Mouse (Mus musculus): ENCODE data around the gene Nisch. TPM values are rescaled to one million over a fixed set of nuclear protein-coding genes. Genes with fewer than 3 reads are reported as not detected.

Nisch gene
- polyA plus RNA-seq, 1 experiment from 2014 or later = 436 TPM

DNA sequence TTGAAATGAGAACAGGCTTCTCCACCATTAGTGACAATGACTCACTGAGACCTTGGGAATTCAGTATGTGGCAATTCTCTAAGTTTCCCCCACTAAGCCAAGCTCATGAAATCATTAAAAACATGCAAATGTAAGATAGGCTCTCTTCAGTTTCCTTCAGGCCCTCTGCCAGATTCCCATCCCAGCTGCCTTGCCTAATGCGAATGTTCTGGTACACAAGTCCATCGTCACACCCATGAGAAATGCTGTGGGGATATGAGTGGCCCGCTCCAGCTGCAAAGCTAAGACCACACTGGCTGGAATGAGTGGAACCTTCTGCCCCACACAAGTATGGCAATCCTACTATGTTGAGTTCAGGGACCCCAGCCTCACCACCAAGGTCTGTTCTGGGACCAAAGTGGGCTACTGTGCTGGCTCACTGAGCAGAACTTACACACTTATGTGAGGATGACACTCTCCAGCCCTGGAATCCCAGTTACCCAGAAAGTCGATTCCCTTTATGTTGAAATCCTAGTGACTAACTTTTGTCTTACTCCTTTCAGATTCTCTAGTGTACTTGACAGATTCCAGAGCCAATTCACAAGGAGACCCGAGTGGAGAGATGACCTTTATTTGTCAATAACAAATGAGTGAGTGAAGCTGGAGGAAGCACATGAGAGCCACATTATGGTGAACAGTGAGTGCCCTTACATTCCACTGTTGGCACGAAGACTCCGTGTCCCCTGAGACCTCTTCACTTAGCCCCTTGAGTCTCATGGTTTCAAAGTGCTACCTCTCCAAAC is 20.5 kb upstream of the Nisch start:
- no peaks in the 10 kb centered on the region for H3K9me3 ChIP-seq
- H3K4me3 ChIP-seq = no peak overlapping the region
- H3K36me3 ChIP-seq = no peaks in the 10 kb centered on the region; the same call in 1 of the 2 replicates
- no peak overlapping the region for H3K9ac ChIP-seq
- no peak for ATAC-seq (ENCODE audit: low FRiP score, low read depth)
- H3K4me1 ChIP-seq = no peaks in the 10 kb centered on the region; the same call in 1 of the 2 replicates
- H3K27ac ChIP-seq = no peak overlapping the region
- H3K4me2 ChIP-seq (replicated peaks) = no peak overlapping the region
- H3K27me3 ChIP-seq (replicated peaks) = no peaks in the 10 kb centered on the region
- 86% methylated on average over 7 of the region's 7 CpGs for WGBS

DNA sequence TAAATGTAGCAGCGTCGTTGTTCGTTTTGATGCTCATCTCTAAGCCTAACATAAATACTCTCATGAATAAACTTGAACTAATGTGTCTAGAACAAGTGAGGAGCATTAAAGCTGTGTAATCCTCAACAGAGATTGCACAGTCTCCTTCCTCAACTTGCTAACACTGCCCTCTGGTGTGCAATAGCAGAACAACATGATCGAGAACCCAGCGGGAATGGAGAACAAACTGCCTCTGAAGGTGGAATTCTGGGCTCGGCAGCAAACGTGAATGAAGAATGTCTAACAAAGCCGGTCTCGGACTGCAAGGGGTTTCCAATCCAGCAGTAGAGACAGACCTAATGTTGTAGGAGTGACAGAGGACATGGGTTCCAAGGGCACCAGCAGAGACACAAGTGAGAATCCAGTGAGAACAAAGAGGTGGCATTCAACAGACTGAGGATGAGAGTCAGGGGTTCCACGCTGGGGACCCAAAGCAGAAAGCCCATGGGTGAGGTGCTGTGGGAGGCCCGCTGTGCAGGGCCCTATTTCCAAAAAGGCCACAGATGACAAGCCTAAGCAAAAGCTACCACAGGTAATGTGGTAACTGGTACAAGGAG is 17.3 kb upstream of the Nisch start:
- peak; percentile 41; the same call in 1 of the 2 replicates for ATAC-seq (ENCODE audit: low FRiP score, low read depth)
- no peak overlapping the region for H3K4me3 ChIP-seq
- no peak overlapping the region for H3K27ac ChIP-seq
- no peaks in the 10 kb centered on the region for H3K27me3 ChIP-seq (replicated peaks)
- H3K4me2 ChIP-seq (replicated peaks) = 0 out of 2 replicates have a peak overlapping the region, but pooled peaks have one; percentile 14
- H3K4me1 ChIP-seq = peaks cover 3% of the 10 kb centered on the region; the same call in 1 of the 2 replicates
- H3K36me3 ChIP-seq = no peaks in the 10 kb centered on the region; the same call in 1 of the 2 replicates
- WGBS = 21% methylated on average over 11 of the region's 11 CpGs
- H3K9me3 ChIP-seq = no peaks in the 10 kb centered on the region
- H3K9ac ChIP-seq = no peak overlapping the region

DNA sequence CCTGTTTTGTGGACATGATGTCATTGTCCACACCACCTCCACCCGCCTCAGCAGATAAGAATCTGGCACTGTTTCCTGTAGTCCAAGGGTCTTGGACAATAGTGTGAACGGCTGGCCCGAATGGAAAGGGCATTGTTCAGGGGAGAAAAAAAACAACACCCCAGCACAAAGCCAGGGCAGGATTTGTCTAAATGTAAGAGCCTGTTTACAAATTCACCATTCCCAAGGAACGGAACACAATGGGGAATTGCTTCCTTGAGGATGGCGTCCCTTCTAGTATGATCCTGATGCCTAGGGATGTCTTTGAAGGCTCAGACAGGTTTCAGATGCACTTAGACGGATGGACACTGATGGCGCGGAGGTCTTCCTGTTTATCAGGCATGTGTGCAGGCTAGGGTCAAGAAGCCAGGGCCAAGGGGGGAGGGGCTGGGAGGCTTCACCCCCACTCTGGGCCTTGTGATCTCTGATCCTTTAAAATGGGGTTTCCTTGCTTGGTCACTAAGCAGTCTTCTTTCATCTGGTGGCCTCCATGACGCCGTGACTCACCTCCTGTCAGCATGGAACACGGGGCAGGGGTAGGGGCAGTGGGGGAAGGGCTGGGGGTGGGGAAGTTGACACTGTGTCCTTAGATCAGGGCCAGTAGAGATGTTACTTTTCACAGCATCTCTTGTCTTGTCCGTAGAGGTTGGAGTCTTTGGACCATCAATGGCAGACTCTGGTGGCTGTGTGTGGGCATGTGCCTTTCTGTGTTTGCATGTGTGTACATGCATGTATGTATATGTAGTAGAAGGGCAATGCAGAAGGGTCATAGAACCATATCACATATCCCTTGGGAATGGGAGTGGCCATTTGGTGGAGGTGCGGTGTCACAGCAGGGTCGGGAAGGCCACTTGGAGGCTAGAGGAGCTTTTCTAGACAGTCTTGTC is 16.6 kb upstream of the Nisch start:
- H3K9ac ChIP-seq = no peak overlapping the region
- H3K27me3 ChIP-seq (replicated peaks) = no peaks in the 10 kb centered on the region
- ATAC-seq (ENCODE audit: low FRiP score, low read depth) = 0 out of 2 replicates have a peak, but pooled peaks have one; percentile 7
- no peak overlapping the region for H3K27ac ChIP-seq
- H3K9me3 ChIP-seq = no peaks in the 10 kb centered on the region
- H3K4me2 ChIP-seq (replicated peaks) = no peak overlapping the region
- no peak overlapping the region for H3K4me3 ChIP-seq
- H3K4me1 ChIP-seq = peaks cover 3% of the 10 kb centered on the region; the same call in 1 of the 2 replicates
- 85% methylated on average over 14 of the region's 14 CpGs for WGBS
- no peaks in the 10 kb centered on the region; the same call in 1 of the 2 replicates for H3K36me3 ChIP-seq

DNA sequence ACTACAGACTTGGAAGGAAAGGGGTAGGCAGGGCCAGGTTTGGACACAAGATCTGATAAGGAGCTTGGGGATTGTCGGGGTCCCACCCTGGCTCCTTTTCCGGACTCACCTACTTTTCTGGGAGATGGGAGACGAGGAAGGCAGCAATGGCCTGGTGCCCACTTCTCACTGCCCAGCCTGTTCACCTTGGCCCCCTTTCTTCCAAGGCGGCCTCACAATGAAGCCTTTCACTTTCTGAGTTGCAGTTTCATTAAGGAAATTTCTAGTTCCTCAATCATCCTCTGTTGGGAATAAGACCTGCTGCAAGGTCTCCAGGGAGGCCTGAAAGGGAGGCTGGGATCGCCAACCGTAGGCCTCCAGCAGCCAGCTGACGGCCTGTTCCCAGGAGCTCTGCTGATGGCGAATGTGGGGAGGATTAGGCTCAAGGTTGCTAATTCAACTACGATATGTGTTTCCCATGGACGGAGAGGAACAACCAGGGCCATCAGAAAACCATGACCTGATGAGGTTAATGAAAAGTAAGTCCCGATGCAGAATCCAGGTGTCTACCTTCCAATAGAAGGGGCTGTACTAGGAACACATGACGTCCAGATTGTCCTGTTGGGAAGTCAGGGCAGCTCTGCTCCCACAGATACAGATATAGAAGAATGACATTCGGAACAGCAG is 15.8 kb upstream of the Nisch start:
- no peak for ATAC-seq (ENCODE audit: low FRiP score, low read depth)

DNA sequence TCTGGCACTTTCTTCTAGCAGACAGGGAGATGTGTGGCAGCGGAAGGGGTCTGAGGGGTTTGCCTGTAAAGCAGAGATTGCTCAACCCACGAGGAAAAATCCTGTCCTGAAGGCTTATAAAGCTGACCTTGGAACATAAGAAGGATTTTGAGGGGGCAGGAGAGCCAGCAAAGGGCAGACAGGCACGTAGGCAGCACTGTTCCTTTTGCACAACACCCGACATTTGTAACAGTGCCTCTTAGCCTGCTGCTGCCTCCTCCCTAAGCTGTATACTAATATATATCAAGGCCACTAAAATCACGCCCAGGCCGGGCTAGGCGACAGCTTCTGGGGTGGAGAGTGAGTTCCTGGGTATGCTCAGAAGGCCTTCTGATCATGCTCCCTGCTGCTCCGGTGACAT is 13.7 kb upstream of the Nisch start:
- no peak overlapping the region for H3K4me3 ChIP-seq
- no peak overlapping the region for H3K4me2 ChIP-seq (replicated peaks)
- no peak for ATAC-seq (ENCODE audit: low FRiP score, low read depth)
- no peaks in the 10 kb centered on the region for H3K27me3 ChIP-seq (replicated peaks)
- H3K27ac ChIP-seq = no peak overlapping the region
- H3K36me3 ChIP-seq = no peaks in the 10 kb centered on the region
- H3K9ac ChIP-seq = no peak overlapping the region
- 72% methylated on average over 8 of the region's 8 CpGs for WGBS
- H3K4me1 ChIP-seq = peaks cover 3% of the 10 kb centered on the region
- H3K9me3 ChIP-seq = no peaks in the 10 kb centered on the region

More for the DNA sequence above, 15.8 kb upstream of the Nisch start:
- no peak overlapping the region for H3K4me2 ChIP-seq (replicated peaks)
- H3K4me3 ChIP-seq = no peak overlapping the region
- H3K4me1 ChIP-seq = peaks cover 3% of the 10 kb centered on the region
- H3K36me3 ChIP-seq = no peaks in the 10 kb centered on the region
- H3K9ac ChIP-seq = no peak overlapping the region
- WGBS = 85% methylated on average over 13 of the region's 13 CpGs
- no peak overlapping the region for H3K27ac ChIP-seq
- no peaks in the 10 kb centered on the region for H3K9me3 ChIP-seq
- H3K27me3 ChIP-seq (replicated peaks) = no peaks in the 10 kb centered on the region

DNA sequence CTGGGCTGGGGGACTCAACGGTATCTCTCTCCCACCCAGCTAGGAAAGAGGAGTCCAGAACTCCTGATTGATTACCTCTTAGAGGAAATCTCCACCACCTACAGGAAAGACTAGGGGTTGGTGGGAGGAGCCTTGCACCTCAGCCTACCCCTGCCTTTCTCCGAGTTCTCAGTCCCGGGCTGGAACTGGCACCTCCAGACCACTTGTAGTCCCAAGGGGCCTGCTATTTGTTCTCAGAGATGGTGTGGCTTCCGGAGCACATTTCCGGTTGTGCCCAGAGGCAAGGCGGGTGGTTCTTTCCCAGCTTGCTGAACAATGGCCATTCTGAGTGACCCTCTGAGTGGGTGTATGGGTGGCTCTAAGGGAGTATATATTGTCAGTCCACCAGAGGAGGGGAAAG is 11.5 kb upstream of the Nisch start:
- H3K27ac ChIP-seq = no peak overlapping the region
- no peak overlapping the region for H3K4me3 ChIP-seq
- H3K27me3 ChIP-seq (replicated peaks) = no peaks in the 10 kb centered on the region
- peaks cover 3% of the 10 kb centered on the region; the same call in 1 of the 2 replicates for H3K4me1 ChIP-seq
- no peak overlapping the region for H3K4me2 ChIP-seq (replicated peaks)
- H3K9me3 ChIP-seq = no peaks in the 10 kb centered on the region
- H3K36me3 ChIP-seq = no peaks in the 10 kb centered on the region
- ATAC-seq (ENCODE audit: low FRiP score, low read depth) = no peak
- H3K9ac ChIP-seq = no peak overlapping the region
- WGBS = 65% methylated on average over 6 of the region's 6 CpGs

DNA sequence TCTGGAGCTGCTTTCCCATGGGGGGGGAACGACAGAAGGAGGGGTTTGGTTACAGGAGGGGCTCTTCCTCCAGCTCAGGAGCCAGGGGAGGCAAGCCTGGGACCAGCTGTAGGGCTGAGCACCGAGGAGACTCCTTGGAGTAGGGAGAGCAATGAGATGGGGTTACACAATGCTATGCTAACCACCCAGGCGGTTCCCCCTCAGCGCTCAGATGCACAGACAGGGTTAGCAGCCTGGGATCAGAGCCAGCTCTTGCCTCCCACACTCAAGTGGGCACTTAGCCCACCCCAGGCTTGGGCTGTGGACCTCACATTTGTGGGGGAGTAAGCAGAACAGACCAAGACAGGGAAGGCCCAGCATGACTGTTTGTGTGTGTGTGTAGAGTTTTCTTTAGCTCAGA is 10.2 kb upstream of the Nisch start:
- no peak for ATAC-seq (ENCODE audit: low FRiP score, low read depth)

DNA sequence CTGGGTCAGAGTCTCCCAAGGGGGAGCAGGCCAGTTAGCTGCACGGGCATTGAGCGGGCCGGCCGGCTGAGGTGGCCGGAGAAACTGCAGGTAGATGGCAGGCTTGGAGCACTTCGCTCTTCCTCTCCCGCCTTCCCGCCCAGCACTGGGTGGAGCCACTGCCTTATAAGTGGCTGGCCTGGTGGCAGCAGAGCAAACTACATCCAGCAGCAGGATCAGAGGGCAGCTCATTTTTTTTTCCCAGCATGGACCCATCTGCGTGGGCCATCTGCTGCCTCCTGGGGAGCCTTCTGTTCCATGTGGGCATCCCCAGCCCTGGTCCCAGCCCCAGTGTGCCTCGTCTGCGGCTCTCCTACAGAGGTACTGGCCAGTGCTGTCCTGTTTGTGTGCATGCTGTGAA is 920 bp upstream of the Nisch start, which contains the start of gene Sema3g:
Gene Sema3g, plus strand, starts transcription at position 195 of the 400 bp plus-strand sequence.
- no peaks in the 10 kb centered on the region for H3K36me3 ChIP-seq
- H3K27me3 ChIP-seq (replicated peaks) = no peaks in the 10 kb centered on the region
- peak; percentile 65 for ATAC-seq (ENCODE audit: low FRiP score, low read depth)
- H3K4me1 ChIP-seq = peaks cover 17% of the 10 kb centered on the region
- no peak within 1 kb of the TSS for H3K27ac ChIP-seq
- 13% methylated on average over 11 of the region's 11 CpGs for WGBS
- H3K4me2 ChIP-seq (replicated peaks) = peak within 1 kb of the TSS; percentile 38
- H3K9ac ChIP-seq = no peak within 1 kb of the TSS
- H3K4me3 ChIP-seq = no peak within 1 kb of the TSS; the same call in 1 of the 2 replicates
- H3K9me3 ChIP-seq = no peaks in the 10 kb centered on the region

More for the DNA sequence above, 10.2 kb upstream of the Nisch start:
- no peaks in the 10 kb centered on the region for H3K27me3 ChIP-seq (replicated peaks)
- H3K9me3 ChIP-seq = no peaks in the 10 kb centered on the region
- no peak overlapping the region for H3K9ac ChIP-seq
- H3K27ac ChIP-seq = no peak overlapping the region
- WGBS = 78% methylated on average over 4 of the region's 4 CpGs
- H3K4me2 ChIP-seq (replicated peaks) = no peak overlapping the region
- H3K4me3 ChIP-seq = no peak overlapping the region
- no peaks in the 10 kb centered on the region for H3K36me3 ChIP-seq
- peaks cover 3% of the 10 kb centered on the region; the same call in 1 of the 2 replicates for H3K4me1 ChIP-seq

DNA sequence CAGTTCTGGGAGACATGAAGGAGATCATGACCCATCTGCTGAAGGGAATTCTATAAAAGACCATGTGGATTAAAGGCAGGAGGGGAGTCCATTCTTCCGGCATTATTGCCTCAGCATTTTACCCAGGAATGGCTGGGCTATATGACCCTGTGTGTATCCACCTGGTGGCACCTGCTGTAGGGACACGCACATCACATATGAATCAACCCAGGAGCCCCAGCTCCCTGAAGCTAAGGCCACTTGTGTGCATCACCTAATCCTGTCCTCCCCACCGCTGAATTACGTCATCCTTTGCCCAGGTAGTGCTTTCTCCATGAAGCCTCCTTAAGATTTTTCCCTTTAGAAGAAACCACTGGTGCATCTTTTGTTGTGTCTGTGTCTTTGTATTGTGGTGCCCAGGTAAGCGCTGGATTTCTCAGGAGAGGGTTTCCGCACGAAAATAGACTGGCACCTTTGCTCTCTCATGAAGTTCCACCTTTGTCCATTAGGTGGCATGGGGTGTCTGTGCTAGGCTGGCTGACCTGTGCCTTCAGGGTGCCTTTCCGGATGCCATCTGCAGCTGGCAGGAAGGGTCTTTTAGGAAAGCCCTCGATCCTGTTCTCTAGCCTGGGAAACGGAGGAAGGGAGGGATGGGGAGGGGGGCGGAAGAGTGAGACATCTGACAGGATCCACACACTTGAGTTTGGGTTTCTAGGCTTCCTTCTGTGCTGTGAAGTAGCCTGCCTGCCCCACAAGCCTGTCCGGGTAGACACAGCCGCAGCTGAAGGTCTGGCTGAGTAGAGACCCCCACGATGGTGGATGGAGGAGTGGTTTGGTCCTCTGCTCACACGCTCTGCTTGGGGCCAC is 1.4 kb downstream of the Nisch start:
- WGBS = 38% methylated on average over 15 of the region's 15 CpGs
- Histone ChIP-seq H3K4me3 (no peak overlapping the region), H3K9ac (no peak overlapping the region), H3K27me3 (replicated peaks) (no peaks in the 10 kb centered on the region), H3K9me3 (no peaks in the 10 kb centered on the region), H3K4me2 (replicated peaks) (peak overlapping the region; percentile 22; the same call in 1 of the 2 replicates), H3K27ac (no peak overlapping the region), H3K4me1 (peaks cover 10% of the 10 kb centered on the region), H3K36me3 (no peaks in the 10 kb centered on the region)
- peak; percentile 80 for ATAC-seq (ENCODE audit: low FRiP score, low read depth)

DNA sequence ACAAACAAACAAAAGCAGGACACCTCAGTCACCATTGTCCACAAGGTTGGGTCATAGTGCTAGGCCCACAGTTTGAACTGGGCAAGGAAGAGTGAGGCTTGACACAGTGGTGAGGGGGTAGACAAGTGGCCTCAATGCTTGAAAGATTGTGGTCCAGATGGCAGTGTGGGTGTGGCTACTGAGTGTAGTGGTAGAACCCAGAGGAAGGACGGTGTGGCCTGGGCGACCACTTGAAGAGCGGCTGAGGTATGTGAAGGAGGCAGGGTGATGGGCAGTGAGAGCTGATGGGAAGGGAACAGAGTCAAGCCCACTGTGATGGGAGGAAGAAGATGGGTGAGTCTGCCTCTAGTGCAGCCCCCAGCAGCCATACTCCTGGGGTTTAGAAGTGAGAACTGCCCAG is 2.1 kb downstream of the Nisch start:
- 76% methylated on average over 3 of the region's 3 CpGs for whole genome bisulfite sequencing
- H3K9ac ChIP-seq = no peak overlapping the region
- ATAC-seq (ENCODE audit: low FRiP score, low read depth) = no peak

DNA sequence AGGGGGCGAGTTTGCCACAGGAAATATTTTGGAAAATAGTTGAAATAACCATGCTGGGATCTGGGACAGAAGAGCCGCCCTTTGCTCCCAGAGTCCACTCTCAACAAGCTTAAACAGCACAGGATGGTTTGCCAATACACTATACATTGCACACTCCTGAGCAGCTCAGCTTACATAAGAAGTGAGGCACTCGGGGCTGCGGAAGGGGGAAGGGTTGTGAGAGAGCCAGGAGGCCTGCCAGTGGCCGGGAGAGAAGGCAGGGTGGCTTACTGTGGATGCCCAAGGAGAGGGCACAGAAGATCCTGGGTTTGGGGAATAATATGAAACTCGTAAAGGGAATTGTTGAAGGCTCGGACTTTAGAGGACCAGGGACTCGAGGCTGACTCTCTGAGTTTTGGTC is 2.9 kb downstream of the Nisch start:
- Histone ChIP-seq H3K4me3 (no peak overlapping the region), H3K9ac (no peak overlapping the region), H3K27me3 (replicated peaks) (no peaks in the 10 kb centered on the region), H3K4me1 (peaks cover 10% of the 10 kb centered on the region), H3K4me2 (replicated peaks) (no peak overlapping the region), H3K9me3 (no peaks in the 10 kb centered on the region), H3K27ac (no peak overlapping the region), H3K36me3 (no peaks in the 10 kb centered on the region)
- no peak for ATAC-seq (ENCODE audit: low FRiP score, low read depth)
- 71% methylated on average over 8 of the region's 8 CpGs for WGBS

More for the DNA sequence above, 2.1 kb downstream of the Nisch start:
- Histone ChIP-seq H3K9me3 (no peaks in the 10 kb centered on the region), H3K4me3 (no peak overlapping the region), H3K4me1 (peaks cover 10% of the 10 kb centered on the region), H3K27ac (no peak overlapping the region), H3K36me3 (no peaks in the 10 kb centered on the region), H3K27me3 (replicated peaks) (no peaks in the 10 kb centered on the region), H3K4me2 (replicated peaks) (no peak overlapping the region)

Data from neural tube, embryonic 12.5 days (tissue).